Mouse (Mus musculus) testis, adult 2 months (tissue): Measurements from ENCODE around the gene Klf12.

Source experiments
- CTCF ChIP-seq: fragments of 200-500 bp; IDR thresholded peaks from 2 replicates; pipeline ENCODE4 v1.5.1; 2012; ENCODE audit warnings: low read depth, mild to moderate bottlenecking, inconsistent platforms, low read length, moderate library complexity; ENCODE audit not compliant: control insufficient read depth, insufficient read depth, insufficient replicate concordance
- POLR2A ChIP-seq: fragments of 200-500 bp; IDR thresholded peaks from 2 replicates; pipeline ENCODE4 v1.6.1; 2012; ENCODE audit warnings: low read depth, mild to moderate bottlenecking, inconsistent platforms, low read length, moderate library complexity; ENCODE audit not compliant: control insufficient read depth

- TF ChIP-seq CTCF (no peak), POLR2A (no peak)
Observed at GRCm38 (mm10) chr14:100333369-100333768, 48.9 kb upstream of the Klf12 start.
